Mouse (Mus musculus) heart, postnatal 0 days (tissue): Measurements from ENCODE around the gene Ube4b.

ENCODE experiments used
- CTCF ChIP-seq: IDR thresholded peaks from 2 replicates; pipeline ENCODE4 v1.5.1; 2016; ENCODE audit warnings: antibody characterized with exemption, control low read depth, low read depth
- EP300 ChIP-seq: IDR thresholded peaks from 2 replicates; pipeline ENCODE4 v1.6.1; 2016; ENCODE audit warnings: antibody characterized with exemption, low read depth

DNA sequence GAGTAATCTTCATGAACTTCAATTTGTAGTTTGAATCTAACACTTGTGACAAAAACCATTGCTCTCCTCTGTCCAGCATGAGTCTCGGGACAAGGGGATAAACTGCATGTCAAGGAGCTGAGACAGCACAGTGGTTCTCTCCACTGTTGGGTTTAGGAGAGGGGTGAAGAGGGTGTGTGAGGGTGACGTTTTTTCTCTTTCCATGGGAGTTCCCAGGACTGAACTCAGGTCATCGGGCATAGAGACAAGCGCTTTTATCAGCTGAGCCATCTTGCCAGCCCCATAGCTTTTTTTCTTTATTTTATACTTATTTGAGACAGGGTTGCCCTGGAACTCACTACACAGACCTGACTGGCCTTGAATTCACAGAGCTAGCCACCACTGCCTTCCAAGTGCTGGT, 32.3 kb downstream of the Ube4b start:
- no peak for TF ChIP-seq CTCF
- no peak for TF ChIP-seq EP300
